Mouse (Mus musculus) CH12.LX (cell line): ENCODE data around the gene Cldn19. TPM values are rescaled to one million over a fixed set of nuclear protein-coding genes. Genes with fewer than 3 reads are reported as not detected.
A peak's percentile ranks its signal among the peaks of the same experiment; 100 is the strongest.

Experiments
- DNase-seq: peaks from one replicate; pipeline ENCODE4 v3.0.0-alpha.2; 2013; ENCODE audit errors: extremely low read depth
- H3K27ac ChIP-seq: 2 replicates; pipeline ENCODE4 v1.5.1; 2012; ENCODE audit warnings: low read depth, mild to moderate bottlenecking, control low read depth, moderate library complexity; ENCODE audit not compliant: insufficient read depth
- H3K27me3 ChIP-seq: replicated peaks from 2 replicates; pipeline ENCODE3; 2012; ENCODE audit warnings: inconsistent platforms
- H3K36me3 ChIP-seq, 2 experiments: replicated peaks in 1 of 2; 2 replicates each; pipeline versions ENCODE3 to v1.6.1; 2012; ENCODE audit warnings: inconsistent platforms in 1 of 2, low read length in 1 of 2, mild to moderate bottlenecking in 1 of 2, mixed read lengths in 1 of 2, moderate library complexity in 1 of 2; ENCODE audit not compliant: control insufficient read depth in 1 of 2, insufficient read depth in 1 of 2
- H3K4me1 ChIP-seq, 2 experiments: 2 replicates each; pipeline ENCODE4 v1.6.1; 2012; ENCODE audit warnings: inconsistent platforms in 1 of 2, moderate library complexity in 1 of 2; ENCODE audit not compliant: insufficient read depth in 2 of 2, control insufficient read depth in 1 of 2
- H3K4me2 ChIP-seq: 2 replicates; pipeline ENCODE4 v1.6.1; 2012; ENCODE audit warnings: low read depth, mild to moderate bottlenecking, control low read depth; ENCODE audit not compliant: poor library complexity, insufficient read depth, severe bottlenecking
- H3K4me3 ChIP-seq, 3 experiments: fragments of 150-350 bp in 1 of 3; sonication (generic) in 1 of 3; replicated peaks in 1 of 3; 2 replicates each; pipeline versions ENCODE3 to v1.5.1; 2011 to 2012; ENCODE audit warnings: low read depth in 2 of 3, low read length in 2 of 3, mild to moderate bottlenecking in 2 of 3, moderate library complexity in 2 of 3, control low read depth in 1 of 3, improper control_type of control experiment in 1 of 3, inconsistent platforms in 1 of 3, mixed read lengths in 1 of 3; ENCODE audit not compliant: poor library complexity in 1 of 3
- H3K79me2 ChIP-seq: replicated peaks from 2 replicates; pipeline ENCODE4 v1.6.1; 2012; ENCODE audit warnings: mild to moderate bottlenecking, moderate library complexity; ENCODE audit not compliant: control insufficient read depth, poor library complexity, insufficient read depth, severe bottlenecking; ENCODE audit errors: extremely low read depth
- H3K9ac ChIP-seq: 2 replicates; pipeline ENCODE4 v1.6.1; 2012; ENCODE audit warnings: low read depth, mild to moderate bottlenecking, control low read depth, moderate library complexity; ENCODE audit not compliant: insufficient read depth
- H3K9me3 ChIP-seq: replicated peaks from 2 replicates; pipeline ENCODE3; 2012; ENCODE audit warnings: low read length, inconsistent platforms, mixed read lengths
- BHLHE40 ChIP-seq: IDR thresholded peaks from 2 replicates; pipeline ENCODE4 v1.6.1; 2011; ENCODE audit warnings: mild to moderate bottlenecking, low read depth, low read length, improper control_type of control experiment
- CHD1 ChIP-seq: IDR thresholded peaks from 2 replicates; pipeline ENCODE4 v1.6.1; 2012; ENCODE audit warnings: low read depth, low read length, improper control_type of control experiment, inconsistent platforms
- CHD2 ChIP-seq: IDR thresholded peaks from 2 replicates; pipeline ENCODE4 v1.6.1; 2011; ENCODE audit warnings: low read length, improper control_type of control experiment
- E2F4 ChIP-seq: IDR thresholded peaks from 2 replicates; pipeline ENCODE4 v1.6.1; 2011; ENCODE audit warnings: low read depth, low read length, improper control_type of control experiment; ENCODE audit not compliant: insufficient replicate concordance
- ELF1 ChIP-seq: IDR thresholded peaks from 2 replicates; pipeline ENCODE4 v1.6.1; 2014; ENCODE audit warnings: low read depth, mild to moderate bottlenecking, inconsistent platforms, low read length, improper control_type of control experiment
- ETS1 ChIP-seq: conservative IDR thresholded peaks from 2 replicates; pipeline ENCODE4 v1.6.1; 2012; ENCODE audit warnings: low read depth, mild to moderate bottlenecking, inconsistent platforms, low read length, improper control_type of control experiment, moderate library complexity
- GABPA ChIP-seq: IDR thresholded peaks from 2 replicates; pipeline ENCODE4 v1.6.1; 2012; ENCODE audit warnings: low read depth, low read length, improper control_type of control experiment, inconsistent platforms; ENCODE audit not compliant: insufficient replicate concordance
- JUND ChIP-seq: conservative IDR thresholded peaks from 2 replicates; pipeline ENCODE4 v1.6.1; 2011; ENCODE audit warnings: low read depth, low read length, improper control_type of control experiment
- KAT2A ChIP-seq: IDR thresholded peaks from 2 replicates; pipeline ENCODE4 v1.6.1; 2012; ENCODE audit warnings: low read length, improper control_type of control experiment, inconsistent platforms; ENCODE audit not compliant: insufficient replicate concordance
- MAFK ChIP-seq: IDR thresholded peaks from 2 replicates; pipeline ENCODE4 v1.6.1; 2011; ENCODE audit warnings: low read length, improper control_type of control experiment; ENCODE audit not compliant: insufficient replicate concordance
- MAX ChIP-seq: IDR thresholded peaks from 2 replicates; pipeline ENCODE4 v1.6.1; 2011; ENCODE audit warnings: low read length, improper control_type of control experiment
- MEF2A ChIP-seq: IDR thresholded peaks from 2 replicates; pipeline ENCODE4 v1.6.1; 2014; ENCODE audit warnings: low read depth, mild to moderate bottlenecking, inconsistent platforms, low read length, improper control_type of control experiment, borderline replicate concordance
- MXI1 ChIP-seq: IDR thresholded peaks from 2 replicates; pipeline ENCODE4 v1.6.1; 2011; ENCODE audit warnings: mild to moderate bottlenecking, low read depth, low read length, improper control_type of control experiment
- MYC ChIP-seq: IDR thresholded peaks from 2 replicates; pipeline ENCODE4 v1.6.1; 2011; ENCODE audit warnings: low read depth, mild to moderate bottlenecking, improper control_type of control experiment, low read length
- NRF1 ChIP-seq: IDR thresholded peaks from 2 replicates; pipeline ENCODE4 v1.6.1; 2014; ENCODE audit warnings: low read depth, mild to moderate bottlenecking, inconsistent platforms, low read length, improper control_type of control experiment, moderate library complexity
- PAX5 ChIP-seq: IDR thresholded peaks from 2 replicates; pipeline ENCODE4 v1.6.1; 2012; ENCODE audit warnings: low read length, inconsistent platforms, mixed read lengths
- POLR2A ChIP-seq: IDR thresholded peaks from 2 replicates; pipeline ENCODE4 v1.6.1; 2011; ENCODE audit warnings: low read depth, mild to moderate bottlenecking, improper control_type of control experiment, low read length
- RAD21 ChIP-seq: IDR thresholded peaks from 2 replicates; pipeline ENCODE4 v1.6.1; 2011; ENCODE audit warnings: low read depth, mild to moderate bottlenecking, low read length, improper control_type of control experiment, moderate library complexity
- RCOR1 ChIP-seq: conservative IDR thresholded peaks from 2 replicates; pipeline ENCODE4 v1.6.1; 2012; ENCODE audit warnings: low read depth, mild to moderate bottlenecking, inconsistent platforms, low read length, improper control_type of control experiment
- SIN3A ChIP-seq: IDR thresholded peaks from 2 replicates; pipeline ENCODE4 v1.6.1; 2012; ENCODE audit warnings: low read length, improper control_type of control experiment, inconsistent platforms
- SMC3 ChIP-seq: IDR thresholded peaks from 2 replicates; pipeline ENCODE4 v1.6.1; 2011; ENCODE audit warnings: low read depth, low read length, improper control_type of control experiment
- TCF12 ChIP-seq: IDR thresholded peaks from 2 replicates; pipeline ENCODE4 v1.6.1; 2014; ENCODE audit warnings: low read depth, mild to moderate bottlenecking, inconsistent platforms, low read length, improper control_type of control experiment
- UBTF ChIP-seq: IDR thresholded peaks from 2 replicates; pipeline ENCODE4 v1.6.1; 2012; ENCODE audit warnings: low read depth, mild to moderate bottlenecking, inconsistent platforms, low read length, improper control_type of control experiment, moderate library complexity
- USF2 ChIP-seq: conservative IDR thresholded peaks from 2 replicates; pipeline ENCODE4 v1.6.1; 2011; ENCODE audit warnings: low read depth, low read length, improper control_type of control experiment
- ZNF384 ChIP-seq: IDR thresholded peaks from 2 replicates; pipeline ENCODE4 v1.6.1; 2012; ENCODE audit warnings: low read depth, low read length, improper control_type of control experiment, inconsistent platforms
- dilution Hi-C: fragments of 300-500 bp; cut with MboI; formaldehyde crosslinking; loops from 2 replicates; pipeline ENCODE4 v1.14.3; 2020; ENCODE audit warnings: low sequenced_read_pairs; ENCODE audit not compliant: extremely low pct_unique_long_range_greater_than_20kb, extremely low pct_ligation_motif_present
- in situ Hi-C: fragments of 300-500 bp; cut with MboI; formaldehyde crosslinking; loops from 3 replicates; pipeline ENCODE4 v1.14.3; 2019; ENCODE audit warnings: low sequenced_read_pairs, low pct_ligation_motif_present, low pct_unique_long_range_greater_than_20kb, mixed read lengths
- polyA plus RNA-seq: library from polyadenylated mRNA; unstranded; fragments of >175 nt; gene quantifications from 2 replicates; pipeline ENCODE4 v1.2.1, GENCODE M21; 2012; ENCODE audit warnings: low read depth; ENCODE audit not compliant: insufficient read length
- total RNA-seq, 2 experiments: library from RNA; depleted of rRNA; stranded (reverse); fragments of 300-350 nt in 1 of 2; fragments of >200 nt in 1 of 2; gene quantifications; 2 replicates each; pipeline ENCODE4 v1.2.3; 2012 to 2014

Cldn19 gene
- total and polyA plus RNA-seq, 3 experiments: 0.09 TPM; not detected in 2

DNA sequence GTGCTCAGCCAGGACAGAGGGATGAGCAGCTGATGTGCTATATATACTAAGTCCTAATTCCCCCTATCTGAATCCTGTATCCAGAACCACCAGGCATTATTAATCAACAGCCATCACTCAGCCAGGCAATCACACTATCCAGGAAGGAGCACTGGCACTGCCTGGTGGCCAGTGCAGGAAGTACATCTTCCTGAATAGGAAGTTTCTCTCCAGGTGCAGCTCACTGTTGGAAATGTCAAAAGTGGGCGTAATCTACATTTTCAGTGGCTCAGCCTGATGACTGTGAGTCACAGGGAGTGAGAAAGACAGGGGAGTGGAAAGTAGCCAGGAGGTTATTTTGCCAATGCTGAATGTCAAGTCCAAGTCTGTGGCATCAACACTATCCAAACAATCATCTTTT is 31.5 kb upstream of the Cldn19 start (continued):
- TF ChIP-seq RAD21: peak; percentile 38

DNA sequence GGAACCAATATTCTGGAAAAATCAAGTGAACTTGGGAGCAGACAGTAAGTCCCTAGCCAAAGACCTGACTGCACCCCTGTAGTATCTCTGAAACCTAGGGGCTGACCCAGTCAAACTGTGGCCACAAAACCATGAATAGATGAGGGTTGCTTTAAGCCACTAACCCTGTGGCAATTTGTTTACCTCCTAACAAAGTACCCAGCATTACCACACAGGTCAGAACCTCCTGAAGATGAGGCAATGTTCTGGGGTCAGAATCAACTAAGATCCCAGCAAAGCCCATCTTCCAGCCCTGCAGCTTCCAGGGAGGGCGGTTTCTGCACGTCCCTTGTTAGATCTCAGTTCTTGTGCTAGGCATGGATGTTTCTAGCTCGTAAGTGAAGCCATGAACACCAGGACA is 30.7 kb upstream of the Cldn19 start:
- Histone ChIP-seq H3K4me2 (no peak overlapping the region), H3K9ac (no peak overlapping the region), H3K9me3 (no peaks in the 10 kb centered on the region), H3K36me3 (peaks cover 23 to 48% of the 10 kb centered on the region in 2 experiments), H3K4me1 (peaks cover 6 to 39% of the 10 kb centered on the region in 2 experiments; a peak in 3 of 4 replicates), H3K79me2 (no peaks in the 10 kb centered on the region), H3K4me3 (no peak overlapping the region), H3K27me3 (no peaks in the 10 kb centered on the region), H3K27ac (no peak overlapping the region)
- in situ Hi-C loops: no loop called here
- dilution Hi-C loops: no loop called here
- TF ChIP-seq ELF1 (no peak), E2F4 (no peak), PAX5 (no peak), TCF12 (no peak), CHD1 (no peak)
- no peak for DNase-seq

DNA sequence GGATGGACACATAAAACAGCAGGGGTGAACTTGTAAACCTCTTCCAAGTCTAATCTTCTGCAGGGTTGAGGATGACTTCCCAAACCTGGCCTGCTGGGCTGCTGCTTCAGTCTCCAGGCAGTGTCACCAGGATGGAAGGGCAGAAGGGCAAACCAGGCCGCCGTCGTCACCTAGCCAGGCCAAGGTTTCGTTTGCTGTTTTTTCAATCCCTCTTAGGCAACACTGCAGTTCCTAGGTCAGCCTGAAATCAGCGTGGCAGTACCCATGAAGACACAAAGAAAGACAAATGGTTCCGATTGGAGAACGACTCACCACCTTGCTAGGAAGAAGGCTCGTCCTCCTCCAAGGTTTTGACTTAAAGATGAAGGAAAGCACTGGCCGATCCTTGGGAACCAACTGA is 29.5 kb upstream of the Cldn19 start:
- no peak overlapping the region for H3K4me3 ChIP-seq
- H3K4me1 ChIP-seq: peaks cover 6 to 39% of the 10 kb centered on the region in 2 experiments; a peak in 3 of 4 replicates
- peaks cover 23 to 55% of the 10 kb centered on the region in 2 experiments for H3K36me3 ChIP-seq
- dilution Hi-C loops: no loop called here
- no peaks in the 10 kb centered on the region for H3K9me3 ChIP-seq
- no peaks in the 10 kb centered on the region for H3K27me3 ChIP-seq
- no peak overlapping the region for H3K9ac ChIP-seq
- no peak for TF ChIP-seq USF2
- no peak for TF ChIP-seq RCOR1
- no peak for TF ChIP-seq MXI1
- TF ChIP-seq SMC3: no peak
- TF ChIP-seq, all 38 proteins: peak for 0
- no peak overlapping the region for H3K4me2 ChIP-seq
- no peak for DNase-seq
- no peaks in the 10 kb centered on the region for H3K79me2 ChIP-seq
- H3K27ac ChIP-seq: no peak overlapping the region
- in situ Hi-C loops: no loop called here

DNA sequence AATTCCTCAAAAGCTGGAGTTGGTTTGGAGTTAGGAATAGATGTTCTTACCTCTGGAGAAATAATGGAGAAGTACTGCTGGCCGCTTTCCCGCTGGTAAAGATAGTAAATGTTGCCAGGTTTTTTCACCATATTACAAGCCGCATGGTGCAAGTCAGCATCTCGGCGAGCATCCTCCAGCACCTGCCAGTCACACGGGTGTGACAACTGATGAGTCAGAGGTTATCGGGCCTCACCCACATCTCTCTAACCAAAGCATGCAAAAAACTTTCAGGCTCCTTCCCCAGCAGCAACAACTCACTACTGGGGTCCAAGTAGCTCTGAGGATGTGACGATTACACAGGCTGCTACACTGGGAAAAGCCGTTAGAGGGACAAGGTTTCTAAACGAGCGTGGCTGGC is 28.5 kb upstream of the Cldn19 start:
- H3K4me2 ChIP-seq: no peak overlapping the region
- H3K79me2 ChIP-seq: no peaks in the 10 kb centered on the region
- H3K9me3 ChIP-seq: no peaks in the 10 kb centered on the region
- H3K27ac ChIP-seq: no peak overlapping the region
- H3K9ac ChIP-seq: no peak overlapping the region; the same call in 1 of the 2 replicates
- H3K36me3 ChIP-seq: peaks cover 23 to 55% of the 10 kb centered on the region in 2 experiments
- in situ Hi-C loops: no loop called here
- dilution Hi-C loops: no loop called here
- peak; percentile 74 for DNase-seq
- H3K4me3 ChIP-seq: no peak overlapping the region
- H3K4me1 ChIP-seq: peaks cover 6 to 44% of the 10 kb centered on the region in 2 experiments; a peak in 3 of 4 replicates
- no peaks in the 10 kb centered on the region for H3K27me3 ChIP-seq
- TF ChIP-seq RCOR1 (no peak), ZNF384 (no peak), SMC3 (no peak), MYC (no peak), SIN3A (no peak), ETS1 (peak; percentile 58; the same call in 1 of the 2 replicates), MAFK (peak; percentile 46; the same call in 1 of the 2 replicates), MXI1 (0 out of 2 replicates have a peak, but pooled peaks have one; percentile 27), GABPA (no peak), POLR2A (no peak), MAX (peak; percentile 49; the same call in 1 of the 2 replicates), ELF1 (no peak), CHD2 (no peak), NRF1 (no peak), JUND (no peak), KAT2A (no peak), UBTF (no peak), MEF2A (no peak), BHLHE40 (peak; percentile 83)
